Comparison of ENCODE assay signal across 7 mouse cellular contexts in the genomic region with DNA sequence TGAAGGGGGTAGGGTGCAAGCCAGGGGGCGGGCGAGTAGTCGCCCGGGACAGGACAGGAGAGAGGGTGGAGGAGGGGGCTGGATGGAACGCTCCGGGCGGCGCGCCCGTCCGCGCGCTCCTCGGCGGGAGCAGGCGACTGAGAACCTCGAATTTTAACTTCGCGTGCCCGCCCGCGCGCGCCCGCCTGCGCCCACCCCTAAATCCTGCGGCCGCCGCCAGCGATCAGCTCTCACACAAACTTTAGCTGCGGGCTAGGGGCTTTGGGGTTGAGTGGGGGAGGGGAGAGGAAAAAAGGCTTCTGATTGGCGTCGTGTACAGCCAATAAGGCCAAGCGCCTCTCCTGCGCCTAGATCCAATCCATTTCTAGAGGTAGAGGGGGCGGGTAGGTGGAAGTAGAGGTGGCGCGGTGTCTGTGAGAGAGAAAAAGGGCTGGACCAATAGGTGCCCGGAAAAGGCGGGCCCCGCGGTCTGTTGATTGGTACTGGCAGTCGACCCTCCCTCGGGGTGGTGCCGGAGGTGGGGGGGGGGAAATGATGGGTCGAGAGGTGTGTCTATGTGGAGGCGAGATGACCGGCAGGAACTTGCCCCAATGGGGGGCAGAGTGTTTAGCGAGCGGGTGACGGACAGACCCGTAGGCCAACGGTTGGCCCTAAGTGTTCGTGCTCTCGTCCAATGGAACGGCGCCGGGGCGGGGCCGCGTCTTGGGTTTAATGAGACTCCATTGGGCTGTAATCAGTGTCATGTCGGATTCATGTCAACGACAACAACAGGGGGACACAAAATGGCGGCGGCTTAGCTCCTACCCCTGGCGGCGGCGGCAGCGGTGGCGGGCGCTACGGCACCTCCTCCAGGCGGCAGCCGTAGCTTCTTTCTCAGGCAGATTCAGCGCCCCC. TPM values are rescaled to one million over a fixed set of nuclear protein-coding genes. Genes with fewer than 3 reads are reported as not detected.
A peak's percentile ranks its signal among the peaks of the same experiment; 100 is the strongest.
DNase-seq lines count a peak whose midpoint lies in the region; ATAC-seq lines count a peak whose summit lies in the region.

No protein-coding gene starts in this region.

- H3K9ac ChIP-seq in intestine, embryonic 15.5 days: peak overlapping the region; percentile 90

- peak overlapping the region; percentile 99 for H3K27ac ChIP-seq in intestine, embryonic 15.5 days
- peak overlapping the region; percentile 99 for H3K27ac ChIP-seq in midbrain, embryonic 10.5 days (replicated peaks)

- H3K4me1 ChIP-seq in intestine, embryonic 15.5 days (replicated peaks): peaks cover 28% of the 10 kb centered on the region
- peaks cover 24% of the 10 kb centered on the region for H3K4me1 ChIP-seq in midbrain, embryonic 10.5 days

- H3K9me3 ChIP-seq in intestine, embryonic 15.5 days: no peaks in the 10 kb centered on the region
- no peaks in the 10 kb centered on the region for H3K9me3 ChIP-seq in midbrain, embryonic 10.5 days (replicated peaks)

- H3K27me3 ChIP-seq in intestine, embryonic 15.5 days (replicated peaks): no peaks in the 10 kb centered on the region
- H3K27me3 ChIP-seq in midbrain, embryonic 10.5 days (ENCODE audit: low read depth, poor library complexity, severe bottlenecking): no peaks in the 10 kb centered on the region

- DNase-seq in adrenal gland, adult 2 months: peak; percentile 100
- peak; percentile 99 for DNase-seq in embryo, embryonic 11.5 days (ENCODE audit: low read depth, low spot score)
- peak; percentile 99 to 100 for DNase-seq in gastrocnemius, postnatal 36 days
- DNase-seq in left cerebral cortex, postnatal 25 days (ENCODE audit: low spot score in 2 of 2): peak; percentile 100
- peak; percentile 100 for DNase-seq in midbrain, embryonic 10.5 days (ENCODE audit: low spot score)
- peak; percentile 99 for DNase-seq in right cerebral cortex, postnatal 4 days

- intact Hi-C loops in gastrocnemius, postnatal 36 days (cut with DNase I): loop anchor here (10.0 kb wide), 1 partner anchor 244 kb away; no protein-coding TSS in a partner anchor
- intact Hi-C loops in left cerebral cortex, postnatal 25 days (cut with DNase I): loop anchor here (2.0 to 5.0 kb wide), 4 partner anchors 20 to 247 kb away; no protein-coding TSS in a partner anchor

- under 1% methylated on average over 74 of the region's 75 CpGs for WGBS in intestine, embryonic 15.5 days
- WGBS in midbrain, embryonic 10.5 days: under 1% methylated on average over 73 of the region's 75 CpGs

- peak overlapping the region; percentile 93 for H3K4me2 ChIP-seq in intestine, embryonic 15.5 days (replicated peaks)

- H3K36me3 ChIP-seq in intestine, embryonic 15.5 days: no peaks in the 10 kb centered on the region
- H3K36me3 ChIP-seq in midbrain, embryonic 10.5 days: no peaks in the 10 kb centered on the region

- peak; percentile 96 for ATAC-seq in intestine, embryonic 15.5 days

- H3K4me3 ChIP-seq in intestine, embryonic 15.5 days (replicated peaks): peak overlapping the region; percentile 91
- peak overlapping the region; percentile 97 for H3K4me3 ChIP-seq in midbrain, embryonic 10.5 days

RNA-seq across cellular contexts. Expression of a gene that starts 19.2 kb away (rescaled TPM):
- total RNA-seq in adrenal gland, adult 2 months (2021): 10 to 100 TPM; 33.4 to 37.3 TPM
- polyA plus RNA-seq in adrenal gland, adult 2 months (2012; rRNA removed): 9.5 and 12.3 TPM in 2 replicates
- total RNA-seq in gastrocnemius, postnatal 36 days (2021): 10 to 100 TPM; 17.6 to 22.7 TPM
- 10.6 and 11.4 TPM in 2 replicates for polyA plus RNA-seq in intestine, embryonic 15.5 days (2015; fragmentation: Nextera tagmentation; extraction: Ambion mirVana)
- total RNA-seq in left cerebral cortex, postnatal 25 days (2021): 10 to 100 TPM; 84.3 to 85.7 TPM
- 10.4 and 15.8 TPM in 2 replicates for polyA plus RNA-seq in midbrain, embryonic 10.5 days (2016; fragmentation: Nextera tagmentation; extraction: Ambion mirVana)

Comparison
In these comparisons a context has a peak if more than half of its experiments do, and no peak if none do; other contexts are left out.
1. Peak in every context shown above with its lines: DNase-seq, ATAC-seq, H3K4me3 ChIP-seq and H3K27ac ChIP-seq.